Mouse (Mus musculus) embryonic facial prominence, embryonic 12.5 days (tissue): ENCODE measurements around the gene Txlnb. TPM values are rescaled to one million over a fixed set of nuclear protein-coding genes. Genes with fewer than 3 reads are reported as not detected.
"Not testable (repeated sequence)": the region's sequence is repeated elsewhere in the genome, so short reads cannot be mapped to it uniquely, and the experiment has no call there.

ENCODE experiments used
- ATAC-seq: fragments of 200-750 bp; cut with Nextera tagmentation; 2 replicates; pipeline ENCODE4 v1.8.0; 2017; ENCODE audit not compliant: insufficient number of reproducible peaks, insufficient read depth, low FRiP score, low TSS enrichment
- H3K27ac ChIP-seq: fragments of 300-500 bp; sonication (generic); 2 replicates; pipeline ENCODE4 v1.5.1; 2016; ENCODE audit warnings: mild to moderate bottlenecking
- H3K27me3 ChIP-seq: fragments of 300-500 bp; sonication (generic); 2 replicates; pipeline ENCODE4 v1.6.1; 2016; ENCODE audit warnings: mild to moderate bottlenecking, moderate library complexity
- H3K36me3 ChIP-seq: fragments of 300-500 bp; sonication (generic); 2 replicates; pipeline ENCODE4 v1.6.1; 2016; ENCODE audit warnings: mild to moderate bottlenecking
- H3K4me1 ChIP-seq: fragments of 300-500 bp; sonication (generic); 2 replicates; pipeline ENCODE4 v1.6.1; 2016
- H3K4me2 ChIP-seq: fragments of 300-500 bp; sonication (generic); replicated peaks from 2 replicates; pipeline ENCODE4 v1.6.1; 2016; ENCODE audit warnings: mild to moderate bottlenecking, moderate library complexity
- H3K4me3 ChIP-seq: fragments of 300-500 bp; sonication (generic); 2 replicates; pipeline ENCODE4 v1.5.1; 2016; ENCODE audit warnings: mild to moderate bottlenecking
- H3K9ac ChIP-seq: fragments of 300-500 bp; sonication (generic); 2 replicates; pipeline ENCODE4 v1.6.1; 2016; ENCODE audit warnings: mild to moderate bottlenecking, moderate library complexity
- H3K9me3 ChIP-seq: fragments of 300-500 bp; sonication (generic); 2 replicates; pipeline ENCODE4 v1.6.1; 2016; ENCODE audit warnings: mild to moderate bottlenecking, moderate library complexity
- WGBS: fragments of 180-500 bp; shearing (Covaris S2); methylation state at CpG from one replicate; pipeline ENCODE4 v1.1.7; 2016; 5-methylcytosine and 5-hydroxymethylcytosine counted together
- polyA plus RNA-seq: library from polyadenylated mRNA; unstranded; fragments of >200 nt; fragmentation: Nextera tagmentation; extraction: Ambion mirVana; gene quantifications from 2 replicates; pipeline ENCODE4 v1.2.1, GENCODE M21; 2016

The Txlnb gene
- polyA plus RNA-seq, 1 experiment from 2014 or later = 2.1 TPM

GRCm38 (mm10) chr10:17786771-17787170 lies 9.3 kb upstream of the Txlnb start:
- no peaks in the 10 kb centered on the region for H3K36me3 ChIP-seq
- ATAC-seq = no peak
- H3K9me3 ChIP-seq = no peaks in the 10 kb centered on the region
- H3K4me3 ChIP-seq = no peak overlapping the region
- H3K4me1 ChIP-seq = no peaks in the 10 kb centered on the region
- no peak overlapping the region for H3K9ac ChIP-seq
- no peak overlapping the region for H3K4me2 ChIP-seq
- H3K27ac ChIP-seq = no peak overlapping the region
- H3K27me3 ChIP-seq = no peaks in the 10 kb centered on the region
- WGBS = 44% methylated on average over 3 of the region's 3 CpGs

GRCm38 (mm10) chr10:17787938-17788337 lies 8.1 kb upstream of the Txlnb start:
- no peak overlapping the region for H3K4me2 ChIP-seq
- H3K4me1 ChIP-seq = no peaks in the 10 kb centered on the region
- H3K27me3 ChIP-seq = no peaks in the 10 kb centered on the region
- H3K27ac ChIP-seq = no peak overlapping the region
- no peak for ATAC-seq
- H3K9me3 ChIP-seq = no peaks in the 10 kb centered on the region
- 54% methylated on average over 1 of the region's 1 CpGs for WGBS
- H3K36me3 ChIP-seq = no peaks in the 10 kb centered on the region
- H3K9ac ChIP-seq = no peak overlapping the region
- no peak overlapping the region for H3K4me3 ChIP-seq

DNA sequence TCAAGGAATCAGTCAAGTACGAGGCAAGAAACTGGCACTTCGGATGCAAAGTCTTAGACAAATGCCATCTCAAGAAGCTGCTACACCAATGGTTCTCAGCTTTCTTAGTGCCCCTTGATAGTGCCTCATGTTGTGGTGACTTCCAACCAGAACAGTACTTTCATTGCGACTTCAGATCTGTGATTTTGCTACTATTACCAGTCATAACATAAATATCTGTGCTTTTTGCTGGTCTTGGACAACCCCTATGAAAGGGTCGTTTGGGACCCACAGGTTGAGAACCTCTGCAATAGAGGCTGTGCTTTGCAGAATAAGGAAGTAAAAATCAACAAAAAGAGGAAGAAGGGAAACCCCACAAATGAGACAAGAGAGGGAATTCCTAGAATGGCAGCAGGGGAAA lies 7.7 kb upstream of the Txlnb start:
- no peak for ATAC-seq
- Histone ChIP-seq H3K27me3 (no peaks in the 10 kb centered on the region), H3K36me3 (no peaks in the 10 kb centered on the region), H3K4me1 (no peaks in the 10 kb centered on the region), H3K9ac (no peak overlapping the region), H3K4me2 (no peak overlapping the region), H3K27ac (no peak overlapping the region), H3K9me3 (no peaks in the 10 kb centered on the region), H3K4me3 (no peak overlapping the region)
- WGBS = 83% methylated on average over 4 of the region's 4 CpGs

DNA sequence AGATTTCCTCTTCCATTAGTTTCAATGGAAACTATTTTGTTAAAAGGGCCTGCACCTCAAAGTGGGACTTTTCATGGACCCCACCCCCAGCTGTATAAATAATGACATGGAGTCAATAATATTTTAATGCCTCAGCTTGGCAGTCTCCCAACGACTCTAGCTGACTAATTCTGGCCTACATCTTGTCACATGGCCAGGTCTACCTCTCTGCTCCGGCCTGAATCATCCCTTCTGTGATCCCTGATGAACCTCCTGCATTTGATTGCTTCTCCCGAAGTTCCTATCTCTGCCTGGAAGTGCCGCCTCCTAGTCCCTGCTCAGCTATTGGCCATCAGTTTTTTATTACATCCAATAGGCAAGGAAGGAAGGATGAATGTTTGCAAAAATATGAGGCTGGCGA lies 2.1 kb upstream of the Txlnb start:
- Histone ChIP-seq H3K4me1 (peaks cover 17% of the 10 kb centered on the region), H3K27me3 (no peaks in the 10 kb centered on the region), H3K4me3 (no peak overlapping the region), H3K9me3 (no peaks in the 10 kb centered on the region), H3K4me2 (no peak overlapping the region), H3K9ac (no peak overlapping the region), H3K36me3 (no peaks in the 10 kb centered on the region), H3K27ac (no peak overlapping the region)
- no peak for ATAC-seq
- 84% methylated on average over 5 of the region's 5 CpGs for WGBS

DNA sequence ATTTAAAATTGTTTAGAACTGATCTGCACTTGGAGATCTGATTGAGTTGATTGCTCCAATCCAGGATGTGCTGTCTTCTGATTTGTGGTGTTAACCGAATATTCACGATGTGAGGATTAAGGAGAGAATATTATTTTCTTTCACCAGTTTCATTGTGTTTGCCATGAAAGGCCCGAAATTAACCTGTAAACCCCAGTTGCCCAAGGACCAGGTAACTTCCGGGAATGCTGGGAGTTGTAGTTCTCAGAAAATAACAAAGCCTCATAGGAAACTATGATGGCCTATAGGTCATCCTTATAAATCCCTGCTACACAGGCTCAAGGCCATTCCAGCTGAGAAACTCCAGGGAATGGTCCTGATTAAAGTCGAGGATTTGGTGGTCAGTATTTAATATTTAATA lies 1.6 kb upstream of the Txlnb start:
- Histone ChIP-seq H3K4me3 (no peak overlapping the region), H3K36me3 (no peaks in the 10 kb centered on the region), H3K4me2 (no peak overlapping the region), H3K9me3 (no peaks in the 10 kb centered on the region), H3K4me1 (peaks cover 17% of the 10 kb centered on the region), H3K9ac (no peak overlapping the region), H3K27me3 (no peaks in the 10 kb centered on the region), H3K27ac (no peak overlapping the region)
- 89% methylated on average over 5 of the region's 5 CpGs for WGBS
- no peak for ATAC-seq

DNA sequence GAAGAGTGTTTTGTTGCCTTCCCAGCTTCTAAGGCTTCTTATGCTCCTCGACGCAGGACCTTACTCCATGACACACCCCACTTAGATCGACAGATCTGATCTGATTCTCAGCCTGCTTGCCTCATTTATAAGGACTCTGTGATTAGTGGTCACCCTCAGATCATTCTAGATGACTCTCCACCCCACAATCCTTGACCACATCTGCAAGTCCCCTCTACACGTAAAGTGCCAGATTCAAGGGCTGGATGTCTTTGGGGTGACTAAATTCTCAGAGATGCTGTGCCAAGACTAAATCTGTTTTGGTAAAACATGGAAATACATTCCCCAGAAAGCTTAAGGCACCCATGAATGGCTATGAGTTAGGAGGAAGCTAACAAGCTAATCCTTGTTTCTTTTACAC lies 799 bp upstream of the Txlnb start:
- H3K27me3 ChIP-seq = no peaks in the 10 kb centered on the region
- 83% methylated on average over 4 of the region's 4 CpGs for WGBS
- no peak overlapping the region for H3K4me3 ChIP-seq
- H3K36me3 ChIP-seq = no peaks in the 10 kb centered on the region
- no peak overlapping the region for H3K9ac ChIP-seq
- H3K9me3 ChIP-seq = no peaks in the 10 kb centered on the region
- H3K27ac ChIP-seq = peak overlapping the region; percentile 85; the same call in 1 of the 2 replicates
- no peak overlapping the region for H3K4me2 ChIP-seq
- ATAC-seq = no peak
- peaks cover 17% of the 10 kb centered on the region for H3K4me1 ChIP-seq

- H3K9me3 ChIP-seq = no peaks in the 10 kb centered on the region
- no peaks in the 10 kb centered on the region for H3K36me3 ChIP-seq
- 51% methylated on average over 12 of the region's 12 CpGs for WGBS
- no peak for ATAC-seq
- no peak overlapping the region for H3K27ac ChIP-seq
- no peak overlapping the region for H3K9ac ChIP-seq
- peak overlapping the region; percentile 27; the same call in 1 of the 2 replicates for H3K4me3 ChIP-seq
- 0 out of 2 replicates have a peak overlapping the region, but pooled peaks have one; percentile 9 for H3K4me2 ChIP-seq
- peaks cover 17% of the 10 kb centered on the region for H3K4me1 ChIP-seq
- H3K27me3 ChIP-seq = no peaks in the 10 kb centered on the region
Measured at GRCm38 (mm10) chr10:17796846-17797631, 1.0 kb downstream of the Txlnb start.

GRCm38 (mm10) chr10:17797681-17798080 lies 1.7 kb downstream of the Txlnb start:
- 85% methylated on average over 3 of the region's 3 CpGs for WGBS
- H3K9ac ChIP-seq = no peak overlapping the region
- H3K27me3 ChIP-seq = no peaks in the 10 kb centered on the region
- no peaks in the 10 kb centered on the region for H3K36me3 ChIP-seq
- H3K4me3 ChIP-seq = no peak overlapping the region
- no peak overlapping the region for H3K4me2 ChIP-seq
- H3K27ac ChIP-seq = no peak overlapping the region
- H3K9me3 ChIP-seq = no peaks in the 10 kb centered on the region
- peaks cover 17% of the 10 kb centered on the region for H3K4me1 ChIP-seq
- ATAC-seq = no peak

GRCm38 (mm10) chr10:17801788-17802187 lies 5.8 kb downstream of the Txlnb start:
- H3K4me2 ChIP-seq = no peak overlapping the region
- peaks cover 9% of the 10 kb centered on the region for H3K4me1 ChIP-seq
- WGBS = 75% methylated on average over 2 of the region's 2 CpGs
- no peak overlapping the region for H3K9ac ChIP-seq
- no peaks in the 10 kb centered on the region for H3K27me3 ChIP-seq
- H3K27ac ChIP-seq = no peak overlapping the region
- no peaks in the 10 kb centered on the region for H3K9me3 ChIP-seq
- H3K4me3 ChIP-seq = no peak overlapping the region
- ATAC-seq = no peak
- no peaks in the 10 kb centered on the region for H3K36me3 ChIP-seq

DNA sequence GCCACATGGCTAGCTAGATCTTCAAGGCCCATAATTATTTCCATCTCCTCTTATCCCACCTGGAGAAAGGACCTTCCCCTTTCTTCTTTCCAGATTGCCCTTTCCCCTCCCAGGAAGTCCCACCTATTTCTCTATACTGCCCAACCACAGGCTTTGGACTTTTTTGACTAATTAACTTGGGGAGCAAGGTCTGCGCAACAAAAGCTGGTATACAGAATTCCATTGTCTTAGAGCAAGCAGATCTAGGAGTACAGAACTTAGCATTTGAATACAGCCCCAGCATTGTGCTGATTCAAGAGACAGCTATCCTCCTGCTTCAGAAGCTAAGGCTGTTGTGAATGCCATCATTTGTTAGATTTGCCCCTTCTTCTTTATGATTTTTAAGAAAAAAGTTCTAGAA lies 12.5 kb downstream of the Txlnb start:
- H3K4me3 ChIP-seq = no peak overlapping the region
- H3K4me1 ChIP-seq = no peaks in the 10 kb centered on the region
- H3K9ac ChIP-seq = no peak overlapping the region
- no peaks in the 10 kb centered on the region for H3K27me3 ChIP-seq
- no peaks in the 10 kb centered on the region for H3K36me3 ChIP-seq
- H3K4me2 ChIP-seq = no peak overlapping the region
- WGBS = 83% methylated on average over 1 of the region's 1 CpGs
- no peaks in the 10 kb centered on the region for H3K9me3 ChIP-seq
- no peak overlapping the region for H3K27ac ChIP-seq
- no peak for ATAC-seq

DNA sequence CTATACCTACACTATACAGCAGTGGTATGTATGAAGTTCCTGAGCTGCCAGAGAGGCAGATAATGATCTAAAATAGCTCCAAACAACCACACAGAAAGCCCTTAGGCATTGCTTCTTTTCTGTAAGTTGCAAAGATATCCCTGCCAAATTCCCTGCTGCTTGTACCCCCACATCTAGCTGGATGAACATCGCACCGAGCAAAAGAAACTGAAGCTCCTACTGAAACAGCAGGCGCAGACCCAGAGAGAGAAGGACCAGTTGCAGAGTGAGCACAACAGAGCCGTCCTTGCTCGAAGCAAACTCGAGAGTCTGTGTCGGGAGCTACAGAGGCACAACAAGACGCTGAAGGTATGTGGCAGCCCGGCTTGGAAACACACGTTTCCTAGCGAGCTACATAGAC lies 19.0 kb downstream of the Txlnb start:
- H3K4me2 ChIP-seq = no peak overlapping the region
- ATAC-seq = no peak

GRCm38 (mm10) chr10:17820422-17820821 lies 24.4 kb downstream of the Txlnb start:
- H3K4me1 ChIP-seq, H3K9ac ChIP-seq, H3K4me3 ChIP-seq, H3K27ac ChIP-seq, ATAC-seq, H3K4me2 ChIP-seq, H3K36me3 ChIP-seq, H3K27me3 ChIP-seq, H3K9me3 ChIP-seq: not testable (repeated sequence)
- WGBS = 83% methylated on average over 7 of the region's 7 CpGs

More for the DNA sequence above, 19.0 kb downstream of the Txlnb start:
- no peak overlapping the region for H3K9ac ChIP-seq
- 67% methylated on average over 11 of the region's 11 CpGs for WGBS
- no peaks in the 10 kb centered on the region for H3K36me3 ChIP-seq
- no peaks in the 10 kb centered on the region for H3K9me3 ChIP-seq
- H3K27me3 ChIP-seq = no peaks in the 10 kb centered on the region
- H3K27ac ChIP-seq = no peak overlapping the region
- no peak overlapping the region for H3K4me3 ChIP-seq
- H3K4me1 ChIP-seq = no peaks in the 10 kb centered on the region
